Mouse (Mus musculus): ENCODE data around the gene Mfge8. TPM values are rescaled to one million over a fixed set of nuclear protein-coding genes. Genes with fewer than 3 reads are reported as not detected.
A peak's percentile ranks its signal among the peaks of the same experiment; 100 is the strongest.

Mfge8 gene
- polyA plus RNA-seq, 1 experiment from 2014 or later, result 205 TPM

- ATAC-seq (replicated peaks; ENCODE audit: insufficient number of reproducible peaks, low FRiP score, low TSS enrichment), result 0 out of 2 replicates have a peak, but pooled peaks have one; percentile 10
- 68% methylated on average over 5 of the region's 5 CpGs for WGBS (ENCODE audit: insufficient replicate concordance)
- no peak overlapping the region for H3K4me3 ChIP-seq (ENCODE audit: low read depth, low read length)
- H3K27me3 ChIP-seq (ENCODE audit: control insufficient read depth, insufficient read depth, low read length), result no peaks in the 10 kb centered on the region
- H3K4me1 ChIP-seq (ENCODE audit: control insufficient read depth, insufficient read depth, low read length), result no peaks in the 10 kb centered on the region
- H3K4me2 ChIP-seq, result no peak overlapping the region
- H3K9ac ChIP-seq (ENCODE audit: low read depth, low read length), result no peak overlapping the region
- H3K36me3 ChIP-seq (ENCODE audit: control insufficient read depth, insufficient read depth, low read length), result no peaks in the 10 kb centered on the region
- H3K27ac ChIP-seq (ENCODE audit: low read depth, low read length), result no peak overlapping the region
- no peaks in the 10 kb centered on the region for H3K9me3 ChIP-seq (replicated peaks; ENCODE audit: control insufficient read depth, low read length)
Observed at GRCm38 (mm10) chr7:79096492-79096891, 52.4 kb downstream of the Mfge8 start.

GRCm38 (mm10) chr7:79089111-79089510, 59.7 kb downstream of the Mfge8 start:
- Histone ChIP-seq H3K36me3 (ENCODE audit: control insufficient read depth, insufficient read depth, low read length) (no peaks in the 10 kb centered on the region), H3K9ac (ENCODE audit: low read depth, low read length) (no peak overlapping the region), H3K4me1 (ENCODE audit: control insufficient read depth, insufficient read depth, low read length) (no peaks in the 10 kb centered on the region), H3K27me3 (ENCODE audit: control insufficient read depth, insufficient read depth, low read length) (no peaks in the 10 kb centered on the region; the same call in 1 of the 2 replicates), H3K27ac (ENCODE audit: low read depth, low read length) (no peak overlapping the region), H3K4me3 (ENCODE audit: low read depth, low read length) (no peak overlapping the region), H3K9me3 (replicated peaks; ENCODE audit: control insufficient read depth, low read length) (no peaks in the 10 kb centered on the region), H3K4me2 (no peak overlapping the region)
- no peak for ATAC-seq (replicated peaks; ENCODE audit: insufficient number of reproducible peaks, low FRiP score, low TSS enrichment)
- 63% methylated on average over 4 of the region's 4 CpGs for WGBS (ENCODE audit: insufficient replicate concordance)

Other genes starting within 250 kb of the Mfge8 start
- 0.54 and 1.2 TPM in 2 replicates for gene Isg20, start 235.6 kb downstream of the Mfge8 start, polyA plus RNA-seq (2014; fragmentation: Nextera tagmentation; extraction: Ambion mirVana)
- gene Acan, start 95.6 kb downstream of the Mfge8 start, polyA plus RNA-seq (2014; fragmentation: Nextera tagmentation; extraction: Ambion mirVana), result 0.31 and 0.52 TPM in 2 replicates
- gene Hapln3, start 18.0 kb downstream of the Mfge8 start, polyA plus RNA-seq (2014; fragmentation: Nextera tagmentation; extraction: Ambion mirVana), result 1.2 and 1.4 TPM in 2 replicates
- 4.9 and 6.1 TPM in 2 replicates for gene Abhd2, start 124.1 kb upstream of the Mfge8 start, polyA plus RNA-seq (2014; fragmentation: Nextera tagmentation; extraction: Ambion mirVana)
- gene Rlbp1, start 238.0 kb upstream of the Mfge8 start, polyA plus RNA-seq (2014; fragmentation: Nextera tagmentation; extraction: Ambion mirVana), result 0.19 TPM in 1 of 2 replicates, not detected in the other
- gene Fanci, start 242.9 kb upstream of the Mfge8 start, polyA plus RNA-seq (2014; fragmentation: Nextera tagmentation; extraction: Ambion mirVana), result 10.6 and 13.2 TPM in 2 replicates